Comparison of ENCODE assay signal across 18 mouse cellular contexts in genomic region chr7:129948613-129949110, GRCm38 (mm10).
DNase-seq lines count a peak whose midpoint lies in the region; ATAC-seq and TF ChIP-seq lines count a peak whose summit lies in the region.
"Had no signal": no experiment of that assay in that cellular context is flagged by ENCODE, and none has a peak within 500 bp of the region (broad histone marks: within the 10 kb centered on the region; RNA-seq: fewer than 3 reads in every experiment).

No protein-coding gene starts in this region.

- no peak overlapping the region for H3K27ac ChIP-seq in intestine, postnatal 0 days (ENCODE audit: low read depth, low read length)
- H3K27ac ChIP-seq in intestine, embryonic 15.5 days: no peak overlapping the region
- H3K27ac ChIP-seq in liver, embryonic 14.5 days: no peak overlapping the region
- no peak overlapping the region for H3K27ac ChIP-seq in CH12.LX (ENCODE audit: insufficient read depth, low read depth)
- H3K27ac ChIP-seq: hindbrain, postnatal 0 days; liver, embryonic 13.5 days; neural tube, embryonic 12.5 days had no signal

- H3K9ac ChIP-seq in intestine, postnatal 0 days (ENCODE audit: low read depth, low read length): no peak overlapping the region
- no peak overlapping the region for H3K9ac ChIP-seq in intestine, embryonic 15.5 days
- no peak overlapping the region for H3K9ac ChIP-seq in liver, embryonic 14.5 days (replicated peaks)
- H3K9ac ChIP-seq in CH12.LX (ENCODE audit: insufficient read depth, low read depth): no peak overlapping the region
- H3K9ac ChIP-seq: heart, embryonic 12.5 days; liver, embryonic 13.5 days; neural tube, embryonic 12.5 days had no signal

- no peak overlapping the region for H3K4me2 ChIP-seq in intestine, postnatal 0 days (replicated peaks; ENCODE audit: low read depth)
- no peak overlapping the region for H3K4me2 ChIP-seq in intestine, embryonic 15.5 days (replicated peaks)
- H3K4me2 ChIP-seq in liver, embryonic 14.5 days (ENCODE audit: low read depth): no peak overlapping the region
- no peak overlapping the region for H3K4me2 ChIP-seq in CH12.LX (ENCODE audit: insufficient read depth, low read depth, poor library complexity, severe bottlenecking)
- H3K4me2 ChIP-seq: heart, embryonic 12.5 days; liver, embryonic 13.5 days; neural tube, embryonic 12.5 days had no signal

- H3K36me3 ChIP-seq in intestine, postnatal 0 days (ENCODE audit: control insufficient read depth, insufficient read depth): no peaks in the 10 kb centered on the region
- H3K36me3 ChIP-seq in intestine, embryonic 15.5 days: no peaks in the 10 kb centered on the region
- H3K36me3 ChIP-seq in liver, embryonic 14.5 days (replicated peaks; ENCODE audit: control insufficient read depth, insufficient read depth, low read depth): no peaks in the 10 kb centered on the region
- H3K36me3 ChIP-seq in CH12.LX (replicated peaks in 1 of 2; ENCODE audit: control insufficient read depth in 1 of 2, insufficient read depth in 1 of 2, low read length in 1 of 2): no peaks in the 10 kb centered on the region
- H3K36me3 ChIP-seq: heart, embryonic 12.5 days; liver, embryonic 13.5 days; neural tube, embryonic 12.5 days had no signal

- no peak for TF ChIP-seq POLR2A in CH12.LX (IDR thresholded peaks at IDR 0.05; ENCODE audit: low read depth, low read length)

- in situ Hi-C loops in CH12.LX (cut with MboI; ENCODE audit: low pct_ligation_motif_present, low pct_unique_long_range_greater_than_20kb, low sequenced_read_pairs): no loop called here

- WGBS in intestine, postnatal 0 days: 72% methylated on average over 8 of the region's 8 CpGs
- 72% methylated on average over 8 of the region's 8 CpGs for WGBS in intestine, embryonic 15.5 days
- WGBS in liver, embryonic 14.5 days (ENCODE audit: insufficient replicate concordance): 54% methylated on average over 8 of the region's 8 CpGs

- TF ChIP-seq RAD21 in CH12.LX (IDR thresholded peaks at IDR 0.05; ENCODE audit: low read depth, low read length): peak; percentile 17

- no peaks in the 10 kb centered on the region for H3K79me2 ChIP-seq in CH12.LX (replicated peaks; ENCODE audit: control insufficient read depth, extremely low read depth, insufficient read depth, poor library complexity, severe bottlenecking)

- peak; percentile 42 for TF ChIP-seq CTCF in intestine, postnatal 0 days (IDR thresholded peaks at IDR 0.05; ENCODE audit: low read depth)
- peak; percentile 21; the same call in 1 of the 2 replicates for TF ChIP-seq CTCF in liver, embryonic 14.5 days (IDR thresholded peaks at IDR 0.05; ENCODE audit: low read depth)
- TF ChIP-seq CTCF in CH12.LX (conservative IDR thresholded peaks at IDR 0.05 in 1 of 2, IDR thresholded peaks at IDR 0.05 in 1 of 2; ENCODE audit: low read depth in 2 of 2, low read length in 2 of 2): peak in 1 of 2 experiments; percentile 47; a peak in 2 of 4 replicates

- no peak for TF ChIP-seq EP300 in liver, embryonic 14.5 days (IDR thresholded peaks at IDR 0.05; ENCODE audit: low read depth)
- TF ChIP-seq EP300 in CH12.LX (IDR thresholded peaks at IDR 0.05; ENCODE audit: low read length): no peak

- H3K9me3 ChIP-seq in intestine, postnatal 0 days (ENCODE audit: control insufficient read depth): no peaks in the 10 kb centered on the region
- no peaks in the 10 kb centered on the region for H3K9me3 ChIP-seq in intestine, embryonic 15.5 days
- H3K9me3 ChIP-seq in liver, embryonic 14.5 days (ENCODE audit: control insufficient read depth, low read length): no peaks in the 10 kb centered on the region
- peaks cover 2% of the 10 kb centered on the region for H3K9me3 ChIP-seq in CH12.LX (replicated peaks; ENCODE audit: low read length)
- H3K9me3 ChIP-seq: heart, embryonic 12.5 days; liver, embryonic 13.5 days; neural tube, embryonic 12.5 days had no signal

- H3K27me3 ChIP-seq in intestine, postnatal 0 days (replicated peaks; ENCODE audit: control insufficient read depth, insufficient read depth, low read length): no peaks in the 10 kb centered on the region; the same call in 1 of the 2 replicates
- no peaks in the 10 kb centered on the region for H3K27me3 ChIP-seq in intestine, embryonic 15.5 days (replicated peaks)
- no peaks in the 10 kb centered on the region for H3K27me3 ChIP-seq in liver, embryonic 14.5 days (ENCODE audit: control insufficient read depth, insufficient read depth, low read length)
- H3K27me3 ChIP-seq in CH12.LX (replicated peaks): peaks cover 13% of the 10 kb centered on the region
- H3K27me3 ChIP-seq: heart, embryonic 12.5 days; liver, embryonic 13.5 days; neural tube, embryonic 12.5 days had no signal

- H3K4me3 ChIP-seq in intestine, postnatal 0 days (ENCODE audit: low read depth, low read length): no peak overlapping the region
- H3K4me3 ChIP-seq in intestine, embryonic 15.5 days (replicated peaks): no peak overlapping the region
- H3K4me3 ChIP-seq in liver, embryonic 14.5 days (ENCODE audit: insufficient read depth in 1 of 2, low read depth in 2 of 2, low read length in 2 of 2): no peak overlapping the region
- H3K4me3 ChIP-seq in CH12.LX (replicated peaks in 1 of 3; ENCODE audit: low read depth in 2 of 3, low read length in 2 of 3, poor library complexity in 1 of 3): no peak overlapping the region
- H3K4me3 ChIP-seq: heart, embryonic 12.5 days; liver, embryonic 13.5 days; neural tube, embryonic 12.5 days had no signal

- no peak for DNase-seq in liver, embryonic 14.5 days (ENCODE audit: low read depth in 3 of 3, low spot score in 3 of 3)
- DNase-seq in liver (no peak), CH12.LX (ENCODE audit: extremely low read depth) (peak; percentile 13), R1 (ENCODE audit: low read depth, low spot score) (peak; percentile 90)
- DNase-seq: cerebellum, postnatal 10 days; gastrocnemius, postnatal 25 days; heart, postnatal 4 days; liver, embryonic 13.5 days; right cerebral cortex, postnatal 4 days; thymus, adult 2 months had no signal

- no peak for ATAC-seq in intestine, postnatal 0 days
- no peak for ATAC-seq in intestine, embryonic 15.5 days
- no peak for ATAC-seq in liver, embryonic 14.5 days (ENCODE audit: insufficient read depth)
- ATAC-seq in granulocyte monocyte progenitor cell, adult 5-6 weeks (replicated peaks; ENCODE audit: poor library complexity, severe bottlenecking): no peak; the same call in 1 of the 2 replicates
- ATAC-seq in activated CD4-positive, CD25-positive, alpha-beta regulatory T cell, adult 4 months: no peak
- ATAC-seq: hindbrain, postnatal 0 days; midbrain, embryonic 16.5 days had no signal

- dilution Hi-C loops in CH12.LX (cut with MboI; ENCODE audit: extremely low pct_ligation_motif_present, extremely low pct_unique_long_range_greater_than_20kb, low sequenced_read_pairs): no loop called here

- H3K4me1 ChIP-seq in intestine, postnatal 0 days (replicated peaks; ENCODE audit: control insufficient read depth, insufficient read depth, low read length): no peaks in the 10 kb centered on the region
- no peaks in the 10 kb centered on the region for H3K4me1 ChIP-seq in intestine, embryonic 15.5 days (replicated peaks)
- no peaks in the 10 kb centered on the region for H3K4me1 ChIP-seq in liver, embryonic 14.5 days (replicated peaks; ENCODE audit: control insufficient read depth in 2 of 2, insufficient read depth in 2 of 2, low read length in 1 of 2)
- H3K4me1 ChIP-seq in CH12.LX (ENCODE audit: control insufficient read depth in 1 of 2, insufficient read depth in 2 of 2): no peaks in the 10 kb centered on the region
- H3K4me1 ChIP-seq: liver, embryonic 13.5 days; neural tube, embryonic 12.5 days had no signal

TF ChIP-seq in CH12.LX, 34 proteins besides CTCF, POLR2A, EP300 and RAD21:
- TF ChIP-seq TBP (conservative IDR thresholded peaks at IDR 0.05; ENCODE audit: low read depth, low read length) (no peak), SMC3 (IDR thresholded peaks at IDR 0.05; ENCODE audit: low read depth, low read length) (peak; percentile 17; the same call in 1 of the 2 replicates)

Comparison
In these comparisons a context has a peak if more than half of its experiments do, and no peak if none do; other contexts are left out.
1. DNase-seq: peak in CH12.LX (single experiment) and R1 (single experiment); none in liver, embryonic 14.5 days (0 of 3) and liver (single experiment).